Mouse (Mus musculus): ENCODE results near the gene Mtcl1.

DNA sequence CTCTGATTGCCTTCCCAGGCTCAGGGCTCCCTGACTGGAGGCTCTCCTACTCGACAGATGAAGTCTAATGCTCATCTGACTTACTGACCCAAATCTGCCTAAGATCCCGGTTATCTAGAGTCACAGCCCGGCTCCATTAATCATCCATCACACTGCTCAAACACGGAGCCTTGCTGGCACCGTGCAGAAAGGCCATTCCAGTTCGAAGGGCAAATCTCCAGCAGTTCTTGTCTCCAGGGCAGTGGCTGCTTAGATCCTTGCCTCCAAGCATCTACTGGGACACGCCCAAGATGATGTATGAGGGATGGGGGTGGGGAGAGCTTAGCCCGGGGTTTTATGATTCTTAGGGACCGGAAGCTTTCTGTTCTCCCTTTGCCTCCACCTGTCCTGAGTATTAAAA lies 55.0 kb downstream of the Mtcl1 start:
- TF ChIP-seq CTCF (IDR thresholded peaks at IDR 0.05; ENCODE audit: low read depth, low read length): no peak
- no peak for TF ChIP-seq POLR2A (IDR thresholded peaks at IDR 0.05; ENCODE audit: borderline replicate concordance, low read depth, low read length)
